Mouse (Mus musculus) gastrocnemius, postnatal 25 days (tissue): ENCODE results near the gene Usb1. TPM values are rescaled to one million over a fixed set of nuclear protein-coding genes. Genes with fewer than 3 reads are reported as not detected.
"Not testable (repeated sequence)": the region's sequence is repeated elsewhere in the genome, so short reads cannot be mapped to it uniquely, and the experiment has no call there.

Source experiments
- DNase-seq: peaks from one replicate; pipeline ENCODE4 v3.0.0; 2022
- total RNA-seq, 2 experiments: library from RNA; stranded (reverse); gene quantifications; 1 replicate in 1 of 2; 2 replicates in 1 of 2; pipeline ENCODE4 v1.2.3; 2021

The Usb1 gene
- total RNA-seq, 2 experiments from 2014 or later: 5.1 TPM

- DNase-seq: no peak
Measured at GRCm38 (mm10) chr8:95374429-95374828, 42.3 kb downstream of the Usb1 start.

GRCm38 (mm10) chr8:95375374-95375930, 43.4 kb downstream of the Usb1 start:
- DNase-seq: no peak

- no peak for DNase-seq
Measured at GRCm38 (mm10) chr8:95376309-95376999, 44.4 kb downstream of the Usb1 start.

GRCm38 (mm10) chr8:95377101-95377500, 45.0 kb downstream of the Usb1 start:
- no peak for DNase-seq

GRCm38 (mm10) chr8:95377863-95378291, 45.8 kb downstream of the Usb1 start:
- peak; percentile 71 for DNase-seq

GRCm38 (mm10) chr8:95378928-95379327, 46.8 kb downstream of the Usb1 start:
- not testable (repeated sequence) for DNase-seq

GRCm38 (mm10) chr8:95380953-95381352, 48.9 kb downstream of the Usb1 start:
- no peak for DNase-seq

- no peak for DNase-seq
Measured at GRCm38 (mm10) chr8:95381595-95381994, 49.5 kb downstream of the Usb1 start.

GRCm38 (mm10) chr8:95384501-95384900, 52.4 kb downstream of the Usb1 start:
- no peak for DNase-seq

- DNase-seq: no peak
Measured at GRCm38 (mm10) chr8:95386037-95386436, 54.0 kb downstream of the Usb1 start.

GRCm38 (mm10) chr8:95387221-95387620, 55.1 kb downstream of the Usb1 start:
- no peak for DNase-seq

GRCm38 (mm10) chr8:95387936-95388335, 55.9 kb downstream of the Usb1 start:
- DNase-seq: no peak

GRCm38 (mm10) chr8:95390312-95390711, 58.2 kb downstream of the Usb1 start:
- no peak for DNase-seq

- no peak for DNase-seq
Measured at GRCm38 (mm10) chr8:95391101-95391500, 59.0 kb downstream of the Usb1 start.

- no peak for DNase-seq
Measured at GRCm38 (mm10) chr8:95392604-95393003, 60.5 kb downstream of the Usb1 start.

- DNase-seq: no peak
Measured at GRCm38 (mm10) chr8:95395186-95395918, 63.3 kb downstream of the Usb1 start.

- DNase-seq: no peak
Measured at GRCm38 (mm10) chr8:95396752-95397151, 64.7 kb downstream of the Usb1 start.

Other genes with a start within 250 kb of the Usb1 start
- 10 to 100 TPM in 1 of 2 experiments, 1 to 10 TPM in 1; 7.8 to 10.6 TPM for gene Kifc3, start 129.5 kb upstream of the Usb1 start, total RNA-seq
- under 1 TPM; 0.48 to 0.49 TPM for gene Cngb1, start 25.7 kb upstream of the Usb1 start, total RNA-seq
- not detected for gene Tepp, start 21.7 kb upstream of the Usb1 start, total RNA-seq
- 1 to 10 TPM; 3.3 to 3.4 TPM for gene Zfp319, start 334 bp upstream of the Usb1 start, total RNA-seq
- 10 to 100 TPM; 15.4 to 18.0 TPM for gene Mmp15, start 20.0 kb downstream of the Usb1 start, total RNA-seq
- 1 to 10 TPM; 7.5 TPM for gene Cfap20, start 102.6 kb downstream of the Usb1 start, total RNA-seq
- gene Csnk2a2, start 157.8 kb downstream of the Usb1 start, total RNA-seq: 10 to 100 TPM; 21.0 to 25.8 TPM
- gene Ccdc113, start 201.8 kb downstream of the Usb1 start, total RNA-seq: not detected
- not detected for gene Prss54, start 244.1 kb downstream of the Usb1 start, total RNA-seq